Mouse (Mus musculus) lung, postnatal 0 days (tissue): ENCODE data around the gene Kat6b. TPM values are rescaled to one million over a fixed set of nuclear protein-coding genes. Genes with fewer than 3 reads are reported as not detected.
A peak's percentile ranks its signal among the peaks of the same experiment; 100 is the strongest.

ENCODE experiments used
- ATAC-seq: fragments of 200-750 bp; cut with Nextera tagmentation; 2 replicates; pipeline ENCODE4 v1.8.0; 2017; ENCODE audit warnings: moderate library complexity
- DNase-seq: peaks from one replicate; pipeline ENCODE4 v3.0.0-alpha.2; 2016; ENCODE audit warnings: low spot score
- H3K27ac ChIP-seq: fragments of 300-500 bp; sonication (generic); 2 replicates; pipeline ENCODE4 v1.5.1; 2014; ENCODE audit warnings: antibody characterized with exemption, mild to moderate bottlenecking, low read length, mixed read lengths
- H3K27me3 ChIP-seq: fragments of 300-500 bp; sonication (generic); replicated peaks from 2 replicates; pipeline ENCODE4 v1.6.1; 2014; ENCODE audit warnings: low read length, mixed read lengths; ENCODE audit not compliant: insufficient read depth
- H3K36me3 ChIP-seq: fragments of 300-500 bp; sonication (generic); 2 replicates; pipeline ENCODE4 v1.6.1; 2014; ENCODE audit warnings: low read length, mixed read lengths; ENCODE audit not compliant: insufficient read depth
- H3K4me1 ChIP-seq: fragments of 300-500 bp; sonication (generic); 2 replicates; pipeline ENCODE4 v1.6.1; 2014; ENCODE audit warnings: antibody characterized with exemption, low read depth, low read length, mixed read lengths; ENCODE audit not compliant: insufficient read depth
- H3K4me2 ChIP-seq: fragments of 300-500 bp; sonication (generic); replicated peaks from 2 replicates; pipeline ENCODE4 v1.6.1; 2014; ENCODE audit warnings: low read depth, mild to moderate bottlenecking, low read length, moderate library complexity, mixed read lengths
- H3K4me3 ChIP-seq: fragments of 300-500 bp; sonication (generic); 2 replicates; pipeline ENCODE4 v1.5.1; 2014; ENCODE audit warnings: low read depth, low read length
- H3K9ac ChIP-seq: fragments of 300-500 bp; sonication (generic); replicated peaks from 2 replicates; pipeline ENCODE4 v1.6.1; 2014; ENCODE audit warnings: low read depth, mild to moderate bottlenecking
- H3K9me3 ChIP-seq: fragments of 300-500 bp; sonication (generic); 2 replicates; pipeline ENCODE4 v1.6.1; 2016; ENCODE audit warnings: low read length, mixed read lengths
- CTCF ChIP-seq: IDR thresholded peaks from 2 replicates; pipeline ENCODE4 v1.5.1; 2016; ENCODE audit warnings: antibody characterized with exemption, mild to moderate bottlenecking
- EP300 ChIP-seq: IDR thresholded peaks from 2 replicates; pipeline ENCODE4 v1.6.1; 2016; ENCODE audit warnings: antibody characterized with exemption, mild to moderate bottlenecking, control low read depth
- WGBS: fragments of 180-500 bp; shearing (Covaris S2); extraction: QIAGEN DNeasy Blood & Tissue Kit; methylation state at CpG from one replicate; pipeline ENCODE4 v1.1.7; 2014; 5-methylcytosine and 5-hydroxymethylcytosine counted together
- polyA plus RNA-seq: library from polyadenylated mRNA; unstranded; fragments of >200 nt; fragmentation: Nextera tagmentation; extraction: Ambion mirVana; gene quantifications from 2 replicates; pipeline ENCODE4 v1.2.1, GENCODE M21; 2015

The Kat6b gene
- polyA plus RNA-seq, 1 experiment from 2014 or later = 5.3 TPM

DNA sequence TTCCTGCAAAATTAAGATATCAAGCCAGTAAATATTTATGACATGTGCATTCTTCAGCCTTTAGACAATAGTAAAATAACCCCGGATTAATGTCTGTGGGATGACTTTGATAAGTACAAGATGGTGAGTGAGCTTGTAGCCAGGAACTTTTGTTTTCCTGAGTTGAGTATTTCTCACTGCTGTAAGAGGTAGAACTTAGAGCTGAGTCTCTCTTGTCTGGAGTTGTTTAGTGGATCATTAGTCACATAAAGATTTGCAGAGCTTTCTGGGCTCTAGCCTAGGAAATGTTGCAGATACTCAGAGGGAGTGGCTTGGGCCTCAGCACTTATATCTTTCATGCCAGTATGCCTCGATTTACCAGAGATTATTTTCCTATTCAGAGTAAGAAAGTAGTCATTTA is 106.7 kb downstream of the Kat6b start:
- no peak overlapping the region for H3K27ac ChIP-seq
- H3K4me3 ChIP-seq = no peak overlapping the region
- DNase-seq (no peak), ATAC-seq (no peak)
- TF ChIP-seq CTCF (no peak), EP300 (no peak)
- H3K9ac ChIP-seq = no peak overlapping the region
- H3K4me1 ChIP-seq = peaks cover 21% of the 10 kb centered on the region; the same call in 1 of the 2 replicates
- H3K36me3 ChIP-seq = no peaks in the 10 kb centered on the region
- H3K9me3 ChIP-seq = no peaks in the 10 kb centered on the region
- H3K27me3 ChIP-seq = no peaks in the 10 kb centered on the region
- H3K4me2 ChIP-seq = no peak overlapping the region
- 61% methylated on average over 2 of the region's 2 CpGs for WGBS

DNA sequence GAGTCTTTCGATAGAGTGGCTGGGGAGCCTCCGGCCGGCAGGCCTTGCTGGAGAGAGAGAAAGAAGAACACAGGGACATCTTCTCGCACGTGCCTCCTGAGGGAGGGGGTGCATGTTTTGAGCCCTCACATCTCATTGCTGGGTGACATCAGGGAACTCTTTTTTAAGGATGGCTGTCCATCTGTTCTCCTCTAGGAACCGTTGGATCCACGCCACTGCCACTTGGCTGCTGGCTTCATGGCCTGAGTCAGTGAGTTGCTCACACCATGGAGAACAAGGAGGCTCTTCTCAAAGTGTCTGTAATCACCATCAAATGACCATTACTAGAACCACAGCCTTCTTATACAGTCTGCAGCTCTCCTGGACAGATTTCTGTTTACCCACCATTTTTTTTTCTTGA is 108.4 kb downstream of the Kat6b start:
- DNase-seq (no peak), ATAC-seq (no peak)
- WGBS = 88% methylated on average over 7 of the region's 7 CpGs
- no peak overlapping the region for H3K4me3 ChIP-seq
- H3K36me3 ChIP-seq = no peaks in the 10 kb centered on the region
- H3K4me2 ChIP-seq = no peak overlapping the region
- H3K4me1 ChIP-seq = peaks cover 20% of the 10 kb centered on the region; the same call in 1 of the 2 replicates
- H3K9me3 ChIP-seq = no peaks in the 10 kb centered on the region
- no peaks in the 10 kb centered on the region for H3K27me3 ChIP-seq
- H3K27ac ChIP-seq = no peak overlapping the region
- TF ChIP-seq EP300 = no peak
- TF ChIP-seq CTCF = no peak
- H3K9ac ChIP-seq = no peak overlapping the region

GRCm38 (mm10) chr14:21590205-21590604 is 109.0 kb downstream of the Kat6b start:
- Histone ChIP-seq H3K9me3 (no peaks in the 10 kb centered on the region), H3K27me3 (no peaks in the 10 kb centered on the region), H3K4me3 (no peak overlapping the region), H3K4me2 (no peak overlapping the region), H3K36me3 (no peaks in the 10 kb centered on the region), H3K27ac (no peak overlapping the region), H3K4me1 (peaks cover 14% of the 10 kb centered on the region; the same call in 1 of the 2 replicates), H3K9ac (no peak overlapping the region)
- DNase-seq (no peak), ATAC-seq (no peak)
- no peak for TF ChIP-seq CTCF
- no peak for TF ChIP-seq EP300
- 88% methylated on average over 4 of the region's 4 CpGs for WGBS

GRCm38 (mm10) chr14:21592152-21592551 is 110.9 kb downstream of the Kat6b start:
- Histone ChIP-seq H3K27ac (no peak overlapping the region), H3K4me3 (no peak overlapping the region), H3K4me2 (no peak overlapping the region), H3K4me1 (no peaks in the 10 kb centered on the region; the same call in 1 of the 2 replicates), H3K9ac (no peak overlapping the region), H3K9me3 (no peaks in the 10 kb centered on the region), H3K27me3 (no peaks in the 10 kb centered on the region), H3K36me3 (no peaks in the 10 kb centered on the region)
- TF ChIP-seq EP300 (no peak), CTCF (peak; percentile 38)
- 96% methylated on average over 1 of the region's 1 CpGs for WGBS
- ATAC-seq (no peak), DNase-seq (no peak)

DNA sequence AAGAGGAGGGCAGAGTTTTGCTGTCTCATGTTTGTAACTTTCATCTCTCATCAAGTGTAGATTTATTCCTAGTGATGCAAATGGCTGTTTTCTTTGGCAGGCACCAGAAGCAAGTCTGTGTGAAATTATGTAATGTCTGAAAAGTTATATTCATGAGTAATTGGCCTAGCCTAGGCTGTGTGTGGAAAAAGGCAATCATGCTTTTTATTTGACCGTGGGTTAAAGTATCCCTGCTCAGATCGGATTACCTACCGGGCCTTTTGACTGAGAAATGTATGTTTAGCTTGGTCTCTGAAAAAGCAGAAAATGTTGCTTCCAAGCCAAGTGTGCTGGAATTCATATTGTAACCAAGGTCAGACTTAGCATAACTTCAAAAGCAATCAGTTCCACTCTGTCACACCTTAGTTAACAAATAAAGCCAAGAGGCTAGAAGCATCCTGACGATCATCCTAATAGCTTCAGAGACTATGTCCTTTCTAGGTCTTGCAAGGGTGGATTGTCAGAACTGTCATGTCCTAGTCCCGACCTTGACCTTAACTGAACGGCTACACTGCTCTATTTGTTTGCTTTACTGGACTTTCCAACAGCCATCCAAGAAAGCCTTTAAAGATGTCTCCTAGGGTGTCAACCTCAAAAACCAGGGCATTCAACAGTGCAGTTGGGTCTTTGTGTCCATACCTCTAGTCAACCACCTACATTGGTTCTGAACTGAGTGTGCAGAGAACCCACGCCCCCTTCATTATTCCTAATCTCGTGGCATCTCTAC is 111.9 kb downstream of the Kat6b start:
- H3K9me3 ChIP-seq = no peaks in the 10 kb centered on the region
- H3K4me2 ChIP-seq = no peak overlapping the region
- no peaks in the 10 kb centered on the region for H3K27me3 ChIP-seq
- no peak overlapping the region for H3K4me3 ChIP-seq
- no peak for ATAC-seq
- no peak overlapping the region for H3K27ac ChIP-seq
- H3K9ac ChIP-seq = no peak overlapping the region
- DNase-seq = no peak
- no peaks in the 10 kb centered on the region for H3K4me1 ChIP-seq
- WGBS = 65% methylated on average over 8 of the region's 8 CpGs
- no peaks in the 10 kb centered on the region for H3K36me3 ChIP-seq
- no peak for TF ChIP-seq EP300
- TF ChIP-seq CTCF = no peak

DNA sequence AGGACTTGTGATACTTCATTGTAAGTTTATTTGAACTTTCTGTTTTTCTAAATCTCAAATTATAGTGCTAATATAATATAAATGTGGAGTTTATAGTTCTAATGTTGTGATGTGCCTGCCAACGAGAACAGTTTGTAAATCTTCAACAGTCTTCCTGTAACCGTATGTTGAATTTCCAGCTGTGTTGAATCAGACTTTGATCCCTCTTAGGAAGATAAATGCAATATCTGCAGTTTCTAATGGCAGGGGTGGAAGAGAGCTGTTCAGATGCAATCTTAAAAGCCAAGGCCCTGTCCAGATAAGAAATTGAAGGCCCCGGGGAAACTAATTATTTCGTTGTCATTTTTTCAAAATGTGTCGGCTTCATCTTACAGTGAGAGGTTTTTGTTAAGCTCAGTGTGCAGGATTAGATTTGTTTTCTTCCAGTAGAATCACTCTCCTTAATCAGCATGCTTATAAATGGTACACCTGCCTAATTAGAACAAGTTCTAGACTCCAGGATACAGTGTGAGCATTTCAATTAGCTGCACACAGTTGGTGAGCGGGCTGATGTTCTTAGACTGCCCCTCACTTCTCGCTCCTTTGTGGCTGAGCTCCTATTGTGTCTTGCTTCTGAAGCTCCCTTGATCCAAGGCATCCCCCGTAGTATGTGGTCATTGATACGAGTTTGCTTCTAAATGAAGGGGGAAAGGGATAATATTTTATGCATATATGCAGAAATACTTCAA is 118.4 kb downstream of the Kat6b start:
- H3K4me3 ChIP-seq = no peak overlapping the region
- 62% methylated on average over 9 of the region's 9 CpGs for WGBS

More for the DNA sequence above, 118.4 kb downstream of the Kat6b start:
- no peak for DNase-seq
- Histone ChIP-seq H3K9ac (no peak overlapping the region), H3K4me2 (no peak overlapping the region), H3K36me3 (no peaks in the 10 kb centered on the region), H3K27ac (no peak overlapping the region), H3K27me3 (no peaks in the 10 kb centered on the region), H3K9me3 (no peaks in the 10 kb centered on the region), H3K4me1 (no peaks in the 10 kb centered on the region)
- no peak for ATAC-seq
- TF ChIP-seq EP300 (no peak), CTCF (no peak)
